Mouse (Mus musculus) kidney, postnatal 14 days (tissue): ENCODE measurements around the gene Mapk1.

Experiments used
- DNase-seq: peaks from one replicate; pipeline ENCODE4 v3.0.0; 2022; ENCODE audit warnings: mixed read lengths

The Mapk1 gene

GRCm38 (mm10) chr16:17086669-17087193, 103.5 kb downstream of the Mapk1 start:
- no peak for DNase-seq

GRCm38 (mm10) chr16:17088346-17088745, 105.2 kb downstream of the Mapk1 start:
- no peak for DNase-seq

GRCm38 (mm10) chr16:17096938-17097337, 113.8 kb downstream of the Mapk1 start:
- no peak for DNase-seq
